Mouse (Mus musculus) testis, postnatal 14 days (tissue): ENCODE results near the gene Zfp69.

Experiments
- DNase-seq: peaks from one replicate; pipeline ENCODE4 v3.0.0; 2021; ENCODE audit warnings: low spot score

Zfp69 gene

DNA sequence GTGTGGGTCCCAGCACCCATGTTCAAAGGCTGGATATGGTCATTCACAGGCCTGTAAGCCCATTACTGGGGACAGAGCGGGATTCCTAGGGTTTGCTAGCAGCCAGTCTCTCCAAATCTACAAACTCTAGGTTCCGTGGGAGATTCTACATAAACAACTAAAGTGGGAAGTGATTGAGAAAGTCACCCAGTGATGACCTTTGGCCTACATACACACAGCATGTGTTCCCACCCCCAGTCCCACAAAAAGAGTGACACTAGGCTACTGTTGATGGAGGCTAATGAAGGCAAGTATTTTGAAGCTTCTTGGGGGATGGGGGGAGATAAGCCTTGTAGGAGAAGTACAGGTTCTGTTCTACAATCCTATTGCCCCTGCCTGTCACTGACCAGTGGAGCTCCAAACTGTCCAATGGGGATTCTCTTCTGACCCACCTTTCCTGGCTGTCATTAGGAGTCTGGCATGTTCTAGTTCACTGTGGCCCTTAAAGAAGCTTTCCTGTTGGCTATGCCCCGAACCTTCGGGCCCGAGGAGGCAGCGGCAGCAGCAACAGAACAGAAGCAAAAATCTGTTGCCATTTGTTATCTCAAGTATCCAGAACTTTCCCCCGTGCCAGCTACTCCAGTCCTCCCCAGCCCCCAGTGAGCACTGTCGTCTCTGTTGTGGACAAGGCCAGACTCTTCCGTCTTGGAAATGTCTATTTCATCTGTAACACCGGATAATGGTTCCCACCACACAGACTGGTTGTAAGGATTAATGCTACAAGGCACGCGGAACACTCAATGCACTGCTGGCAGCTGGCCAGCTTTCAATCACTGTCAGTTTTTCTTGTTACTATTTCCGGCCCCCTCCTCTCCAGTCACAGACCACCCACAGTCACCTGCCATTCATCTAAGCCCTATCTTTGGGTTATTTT, 66.0 kb downstream of the Zfp69 start:
- DNase-seq, result no peak

- no peak for DNase-seq
Measured at GRCm38 (mm10) chr4:120882002-120882625, 69.4 kb downstream of the Zfp69 start.

DNA sequence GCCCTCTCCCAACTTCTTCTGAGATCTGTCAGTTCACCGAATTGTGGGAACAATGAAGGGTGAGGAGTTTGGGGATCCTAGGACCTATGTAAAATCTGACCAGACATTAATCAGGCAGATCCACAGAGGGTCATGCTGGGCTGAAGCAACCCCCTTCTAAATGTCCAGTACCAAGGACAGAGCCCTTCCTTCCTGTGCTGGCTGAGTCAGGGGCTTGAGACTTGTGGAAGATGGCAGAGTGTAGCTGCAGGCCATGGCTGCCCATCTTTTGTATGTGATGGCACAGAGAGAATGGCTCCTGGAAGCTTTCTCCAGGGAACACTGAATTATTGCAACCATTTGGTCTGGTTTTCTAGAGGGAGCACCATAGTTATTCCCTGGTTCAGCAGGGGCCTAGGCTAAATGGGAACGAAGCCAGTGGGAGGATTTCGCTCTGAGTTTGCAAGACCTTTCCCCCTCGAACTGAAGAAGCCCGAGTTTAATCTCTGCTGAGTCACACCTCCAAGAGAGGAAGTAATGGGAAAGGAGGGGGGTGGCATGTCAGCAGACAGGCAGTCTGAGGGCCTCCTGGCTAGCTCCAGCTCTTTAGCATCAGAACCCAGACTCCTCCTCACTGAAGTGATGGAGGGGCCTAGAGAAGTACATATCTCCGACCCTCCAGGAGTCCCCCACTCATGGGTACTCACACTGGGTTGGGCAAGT, 70.6 kb downstream of the Zfp69 start:
- DNase-seq, result no peak
